Mouse (Mus musculus) forebrain, embryonic 16.5 days (tissue): ENCODE data around the gene Tns4. TPM values are rescaled to one million over a fixed set of nuclear protein-coding genes. Genes with fewer than 3 reads are reported as not detected.

Source experiments
- ATAC-seq: fragments of 200-750 bp; cut with Nextera tagmentation; 2 replicates; pipeline ENCODE4 v1.8.0; 2017; ENCODE audit warnings: mild to moderate bottlenecking, moderate library complexity
- H3K27ac ChIP-seq: fragments of 300-500 bp; sonication (generic); 2 replicates; pipeline ENCODE4 v1.5.1; 2014; ENCODE audit warnings: low read length, control low read depth
- H3K27me3 ChIP-seq: fragments of 300-500 bp; sonication (generic); replicated peaks from 2 replicates; pipeline ENCODE4 v1.6.1; 2014; ENCODE audit warnings: low read length; ENCODE audit not compliant: control insufficient read depth, insufficient read depth
- H3K36me3 ChIP-seq: fragments of 300-500 bp; sonication (generic); 2 replicates; pipeline ENCODE4 v1.6.1; 2014; ENCODE audit not compliant: control insufficient read depth, insufficient read depth
- H3K4me1 ChIP-seq: fragments of 300-500 bp; sonication (generic); replicated peaks from 2 replicates; pipeline ENCODE4 v1.6.1; 2014; ENCODE audit warnings: low read length; ENCODE audit not compliant: control insufficient read depth, insufficient read depth
- H3K4me2 ChIP-seq: fragments of 300-500 bp; sonication (generic); 2 replicates; pipeline ENCODE4 v1.6.1; 2014; ENCODE audit warnings: mild to moderate bottlenecking, low read length, control low read depth
- H3K4me3 ChIP-seq: fragments of 300-500 bp; sonication (generic); replicated peaks from 2 replicates; pipeline ENCODE4 v1.5.1; 2014; ENCODE audit warnings: mild to moderate bottlenecking, low read length, control low read depth
- H3K9ac ChIP-seq: fragments of 300-500 bp; sonication (generic); replicated peaks from 2 replicates; pipeline ENCODE4 v1.6.1; 2014; ENCODE audit warnings: low read depth, low read length, control low read depth
- H3K9me3 ChIP-seq: fragments of 300-500 bp; sonication (generic); 2 replicates; pipeline ENCODE4 v1.6.1; 2016; ENCODE audit warnings: low read length; ENCODE audit not compliant: control insufficient read depth
- WGBS: fragments of 180-500 bp; shearing (Covaris S2); extraction: QIAGEN DNeasy Blood & Tissue Kit; methylation state at CpG from one replicate; pipeline ENCODE4 v1.1.7; 2014; 5-methylcytosine and 5-hydroxymethylcytosine counted together
- polyA plus RNA-seq: library from polyadenylated mRNA; unstranded; fragments of >200 nt; fragmentation: Nextera tagmentation; extraction: Ambion mirVana; gene quantifications from 2 replicates; pipeline ENCODE4 v1.2.1, GENCODE M21; 2015

Tns4 gene
- polyA plus RNA-seq, 1 experiment from 2014 or later, result not detected

- no peak overlapping the region for H3K9ac ChIP-seq
- no peaks in the 10 kb centered on the region for H3K27me3 ChIP-seq
- no peak for ATAC-seq
- no peaks in the 10 kb centered on the region for H3K36me3 ChIP-seq
- WGBS, result 88% methylated on average over 15 of the region's 15 CpGs
- H3K4me1 ChIP-seq, result peaks cover 4% of the 10 kb centered on the region; the same call in 1 of the 2 replicates
- H3K9me3 ChIP-seq, result no peaks in the 10 kb centered on the region
- H3K4me2 ChIP-seq, result no peak overlapping the region
- no peak overlapping the region for H3K27ac ChIP-seq
- H3K4me3 ChIP-seq, result no peak overlapping the region
These were observed 21.4 kb upstream of the Tns4 start for GRCm38 (mm10) chr11:99110370-99111110.

GRCm38 (mm10) chr11:99108296-99108695 is 19.2 kb upstream of the Tns4 start:
- H3K9ac ChIP-seq, result no peak overlapping the region
- H3K4me3 ChIP-seq, result no peak overlapping the region
- H3K4me2 ChIP-seq, result no peak overlapping the region
- peaks cover 4% of the 10 kb centered on the region; the same call in 1 of the 2 replicates for H3K4me1 ChIP-seq
- no peaks in the 10 kb centered on the region for H3K36me3 ChIP-seq
- WGBS, result 67% methylated on average over 3 of the region's 3 CpGs
- H3K9me3 ChIP-seq, result no peaks in the 10 kb centered on the region
- no peak overlapping the region for H3K27ac ChIP-seq
- no peak for ATAC-seq
- H3K27me3 ChIP-seq, result no peaks in the 10 kb centered on the region

GRCm38 (mm10) chr11:99105981-99106726 is 17.0 kb upstream of the Tns4 start:
- ATAC-seq, result no peak
- Histone ChIP-seq H3K36me3 (no peaks in the 10 kb centered on the region), H3K4me1 (no peaks in the 10 kb centered on the region), H3K4me2 (no peak overlapping the region), H3K27me3 (no peaks in the 10 kb centered on the region), H3K4me3 (no peak overlapping the region), H3K9ac (no peak overlapping the region), H3K27ac (no peak overlapping the region), H3K9me3 (no peaks in the 10 kb centered on the region)
- WGBS, result 74% methylated on average over 12 of the region's 12 CpGs

GRCm38 (mm10) chr11:99104609-99105410 is 15.7 kb upstream of the Tns4 start:
- no peak for ATAC-seq
- 86% methylated on average over 9 of the region's 9 CpGs for WGBS
- no peaks in the 10 kb centered on the region for H3K9me3 ChIP-seq
- no peaks in the 10 kb centered on the region for H3K4me1 ChIP-seq
- H3K27me3 ChIP-seq, result no peaks in the 10 kb centered on the region
- H3K9ac ChIP-seq, result no peak overlapping the region
- H3K27ac ChIP-seq, result no peak overlapping the region
- H3K4me3 ChIP-seq, result no peak overlapping the region
- no peaks in the 10 kb centered on the region for H3K36me3 ChIP-seq
- H3K4me2 ChIP-seq, result no peak overlapping the region

- no peak overlapping the region for H3K27ac ChIP-seq
- no peaks in the 10 kb centered on the region for H3K4me1 ChIP-seq
- 87% methylated on average over 9 of the region's 9 CpGs for WGBS
- H3K36me3 ChIP-seq, result no peaks in the 10 kb centered on the region
- H3K4me3 ChIP-seq, result no peak overlapping the region
- H3K4me2 ChIP-seq, result no peak overlapping the region
- no peak overlapping the region for H3K9ac ChIP-seq
- no peaks in the 10 kb centered on the region for H3K27me3 ChIP-seq
- no peaks in the 10 kb centered on the region for H3K9me3 ChIP-seq
- ATAC-seq, result no peak
These were observed 13.6 kb upstream of the Tns4 start for GRCm38 (mm10) chr11:99102575-99103270.

- H3K36me3 ChIP-seq, result no peaks in the 10 kb centered on the region
- H3K27me3 ChIP-seq, result no peaks in the 10 kb centered on the region
- no peak overlapping the region for H3K9ac ChIP-seq
- WGBS, result 87% methylated on average over 8 of the region's 8 CpGs
- H3K9me3 ChIP-seq, result no peaks in the 10 kb centered on the region
- H3K27ac ChIP-seq, result no peak overlapping the region
- H3K4me3 ChIP-seq, result no peak overlapping the region
- no peak for ATAC-seq
- H3K4me2 ChIP-seq, result no peak overlapping the region
- no peaks in the 10 kb centered on the region for H3K4me1 ChIP-seq
These were observed 12.6 kb upstream of the Tns4 start for GRCm38 (mm10) chr11:99101693-99102092.

GRCm38 (mm10) chr11:99100215-99100614 is 11.1 kb upstream of the Tns4 start:
- WGBS, result 84% methylated on average over 5 of the region's 5 CpGs
- H3K4me1 ChIP-seq, result no peaks in the 10 kb centered on the region
- no peaks in the 10 kb centered on the region for H3K36me3 ChIP-seq
- H3K9ac ChIP-seq, result no peak overlapping the region
- H3K4me2 ChIP-seq, result no peak overlapping the region
- no peaks in the 10 kb centered on the region for H3K27me3 ChIP-seq
- H3K4me3 ChIP-seq, result no peak overlapping the region
- H3K9me3 ChIP-seq, result no peaks in the 10 kb centered on the region
- H3K27ac ChIP-seq, result no peak overlapping the region
- no peak for ATAC-seq

- ATAC-seq, result no peak
- WGBS, result 82% methylated on average over 7 of the region's 7 CpGs
- H3K4me1 ChIP-seq, result no peaks in the 10 kb centered on the region
- H3K4me2 ChIP-seq, result no peak overlapping the region
- no peak overlapping the region for H3K27ac ChIP-seq
- H3K36me3 ChIP-seq, result no peaks in the 10 kb centered on the region
- H3K27me3 ChIP-seq, result no peaks in the 10 kb centered on the region
- no peaks in the 10 kb centered on the region; the same call in 1 of the 2 replicates for H3K9me3 ChIP-seq
- H3K4me3 ChIP-seq, result no peak overlapping the region
- H3K9ac ChIP-seq, result no peak overlapping the region
These were observed 10.4 kb upstream of the Tns4 start for GRCm38 (mm10) chr11:99099516-99099915.
